Mouse (Mus musculus): ENCODE results near the gene Gm9844. TPM values are rescaled to one million over a fixed set of nuclear protein-coding genes. Genes with fewer than 3 reads are reported as not detected.
"Not testable (repeated sequence)": the region's sequence is repeated elsewhere in the genome, so short reads cannot be mapped to it uniquely, and the experiment has no call there.

Gm9844 gene
- polyA plus RNA-seq (2015; fragmentation: Nextera tagmentation; extraction: Ambion mirVana), result 17.2 and 17.8 TPM in 2 replicates

DNA sequence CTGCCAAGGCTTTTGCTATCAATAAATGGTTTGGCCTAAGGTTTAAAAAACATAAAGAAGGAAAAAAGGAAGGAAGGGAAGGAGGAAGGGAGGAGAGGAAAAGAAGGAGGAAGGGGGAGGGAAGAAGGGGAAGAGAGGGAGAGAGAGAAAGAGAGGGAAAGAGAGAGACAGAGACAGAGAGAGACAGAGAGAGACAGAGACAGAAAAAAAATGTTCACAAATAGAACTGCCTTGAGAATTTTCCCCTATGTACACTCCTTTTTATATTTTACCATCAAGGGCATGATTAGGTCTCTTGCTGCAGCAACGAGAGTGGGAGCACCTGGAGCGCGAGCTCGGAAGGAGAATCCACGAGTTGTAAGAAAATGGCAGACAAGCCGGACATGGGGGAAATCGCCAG lies at the start of gene Gm9844:
Gene Gm9844 (plus strand): TSS at position 301 of the 400 bp plus-strand sequence.
- Histone ChIP-seq H3K4me3 (replicated peaks) (no peak within 1 kb of the TSS), H3K36me3 (no peaks in the 10 kb centered on the region), H3K4me2 (replicated peaks) (no peak within 1 kb of the TSS), H3K27ac (no peak within 1 kb of the TSS), H3K9me3 (no peaks in the 10 kb centered on the region), H3K9ac (no peak within 1 kb of the TSS), H3K4me1 (replicated peaks) (no peaks in the 10 kb centered on the region), H3K27me3 (replicated peaks) (no peaks in the 10 kb centered on the region)
- 89% methylated on average over 7 of the region's 7 CpGs for WGBS
- ATAC-seq, result no peak

DNA sequence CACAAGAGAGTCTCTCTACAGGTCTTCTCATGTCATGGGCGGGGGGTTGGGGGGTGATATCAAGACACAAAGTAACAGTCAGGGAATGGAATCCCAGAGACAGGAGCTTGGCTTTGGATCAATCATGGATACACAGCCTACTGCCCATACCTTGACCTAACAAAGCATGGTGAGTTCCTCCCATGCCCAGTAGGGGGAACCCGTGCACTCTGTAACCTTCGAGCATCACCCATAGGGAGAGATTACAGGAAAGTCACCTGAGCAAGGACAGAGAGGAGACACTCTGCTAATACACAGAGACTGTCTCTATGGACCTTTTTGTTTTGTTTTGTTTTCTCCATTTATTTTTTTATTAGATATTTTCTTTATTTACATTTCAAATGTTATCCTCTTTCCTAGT lies 44.5 kb upstream of the Gm9844 start:
- Histone ChIP-seq H3K9ac (no peak overlapping the region), H3K4me1 (replicated peaks) (no peaks in the 10 kb centered on the region), H3K4me2 (replicated peaks) (no peak overlapping the region), H3K27me3 (replicated peaks) (no peaks in the 10 kb centered on the region), H3K36me3 (no peaks in the 10 kb centered on the region), H3K4me3 (replicated peaks) (no peak overlapping the region), H3K27ac (no peak overlapping the region), H3K9me3 (no peaks in the 10 kb centered on the region)
- ATAC-seq, result peak; percentile 77
- 3% methylated on average over 3 of the region's 3 CpGs for WGBS

DNA sequence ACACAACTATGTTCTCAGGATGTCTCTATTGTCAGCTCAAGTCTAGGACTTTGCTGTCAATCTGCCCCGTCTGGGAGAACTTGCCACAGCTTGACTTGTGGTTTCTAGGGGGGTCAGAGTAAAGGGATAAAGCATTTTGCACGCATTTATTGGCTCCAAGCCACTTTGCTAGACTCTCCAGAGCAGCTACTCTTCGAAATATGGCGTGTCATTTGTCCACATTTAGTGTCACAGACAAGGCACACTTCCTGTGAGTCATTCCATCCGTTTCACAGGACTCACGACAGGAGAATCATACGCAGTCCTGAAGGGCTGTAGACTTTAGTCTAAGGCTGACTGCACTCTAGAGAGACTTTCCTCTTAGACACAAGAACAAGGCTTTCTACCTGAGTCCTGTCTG lies 37.6 kb upstream of the Gm9844 start:
- no peak overlapping the region for H3K4me3 ChIP-seq (replicated peaks)
- H3K9me3 ChIP-seq, result no peaks in the 10 kb centered on the region
- no peak overlapping the region for H3K4me2 ChIP-seq (replicated peaks)
- no peak overlapping the region for H3K9ac ChIP-seq
- no peaks in the 10 kb centered on the region for H3K36me3 ChIP-seq
- 66% methylated on average over 7 of the region's 7 CpGs for WGBS
- ATAC-seq, result no peak
- no peak overlapping the region for H3K27ac ChIP-seq
- H3K4me1 ChIP-seq (replicated peaks), result no peaks in the 10 kb centered on the region
- H3K27me3 ChIP-seq (replicated peaks), result no peaks in the 10 kb centered on the region

DNA sequence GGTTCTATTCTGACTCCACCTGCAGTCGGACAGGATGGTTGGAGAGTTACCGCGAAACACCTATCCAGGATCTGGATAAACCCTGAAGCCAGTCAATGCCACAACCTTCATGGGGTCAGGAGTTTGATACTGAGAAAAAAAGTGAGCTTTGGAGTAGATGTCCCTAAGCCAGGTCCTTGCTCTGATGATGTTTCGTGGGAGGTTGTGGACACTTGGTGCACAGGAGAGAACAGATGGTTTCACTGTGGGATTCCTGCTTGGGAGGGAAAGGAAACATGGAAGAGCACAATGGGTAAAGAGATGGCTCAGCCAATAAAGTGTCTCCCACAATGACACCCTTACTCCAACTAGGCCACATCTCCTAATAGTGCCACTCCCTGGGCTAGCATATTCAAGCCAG lies 34.8 kb upstream of the Gm9844 start:
- no peaks in the 10 kb centered on the region for H3K4me1 ChIP-seq (replicated peaks)
- no peaks in the 10 kb centered on the region for H3K9me3 ChIP-seq
- no peak overlapping the region for H3K4me2 ChIP-seq (replicated peaks)
- no peaks in the 10 kb centered on the region for H3K27me3 ChIP-seq (replicated peaks)
- H3K9ac ChIP-seq, result no peak overlapping the region
- no peak overlapping the region for H3K27ac ChIP-seq
- WGBS, result 94% methylated on average over 4 of the region's 4 CpGs
- no peaks in the 10 kb centered on the region for H3K36me3 ChIP-seq
- ATAC-seq, result no peak
- H3K4me3 ChIP-seq (replicated peaks), result no peak overlapping the region

DNA sequence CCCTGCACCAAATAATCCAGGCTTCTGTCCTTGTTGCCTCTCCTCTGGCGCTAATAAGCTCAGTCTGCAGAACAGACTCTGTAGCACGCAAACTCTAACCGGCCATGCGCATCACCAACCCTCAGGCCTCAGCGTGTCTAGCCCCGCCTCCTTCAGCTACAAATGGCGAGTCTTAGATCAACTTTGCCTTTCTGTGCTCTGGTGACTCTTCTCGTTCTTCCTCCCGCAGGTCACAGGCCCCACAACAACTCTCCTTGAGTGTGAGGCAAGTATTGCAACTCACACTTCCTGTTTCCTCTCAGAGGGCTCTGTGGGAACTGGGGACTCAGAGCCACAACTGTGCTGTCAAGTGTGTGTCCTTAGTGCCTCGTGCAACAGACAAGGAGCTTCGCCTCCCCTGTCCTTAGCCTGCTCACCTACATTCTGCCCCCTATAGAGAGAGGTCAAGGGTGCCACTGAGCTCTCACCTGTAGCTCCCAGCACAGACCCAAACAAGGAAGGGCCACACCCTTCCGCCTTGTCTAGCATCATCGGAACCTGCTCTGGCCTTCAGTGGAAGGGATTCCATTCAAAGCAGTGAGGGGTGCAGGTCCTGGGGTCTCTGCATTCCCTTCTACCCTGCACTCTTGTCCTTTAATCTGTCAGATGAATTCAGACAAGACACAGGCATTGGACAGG lies 23.1 kb upstream of the Gm9844 start:
- not testable (repeated sequence) for H3K9ac ChIP-seq; H3K27me3 ChIP-seq (replicated peaks); H3K9me3 ChIP-seq; H3K27ac ChIP-seq; H3K4me3 ChIP-seq (replicated peaks); H3K4me1 ChIP-seq (replicated peaks); H3K4me2 ChIP-seq (replicated peaks); H3K36me3 ChIP-seq
- WGBS, result 63% methylated on average over 13 of the region's 13 CpGs
- ATAC-seq, result peak; percentile 39; the same call in 1 of the 2 replicates

DNA sequence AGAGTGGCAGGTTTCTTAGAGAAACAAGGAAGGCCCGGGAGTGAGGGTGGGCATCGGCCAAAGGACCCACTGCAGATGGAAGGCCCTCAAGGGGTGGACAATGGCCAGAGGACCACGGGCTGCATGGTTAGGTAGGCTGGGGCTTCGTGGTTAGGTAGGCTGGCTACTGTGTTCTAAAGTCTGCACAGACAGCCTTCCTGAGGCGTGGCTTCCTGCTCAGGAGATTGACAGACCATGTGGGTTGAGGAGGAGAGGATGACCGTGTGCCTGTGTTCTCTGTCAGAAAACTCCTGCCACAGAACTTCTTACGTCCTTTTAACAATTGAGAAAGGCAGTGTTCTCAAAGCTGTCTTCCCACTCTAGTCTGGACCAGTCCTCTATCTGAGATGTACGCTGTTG lies 22.6 kb upstream of the Gm9844 start:
- H3K27ac ChIP-seq, result no peak overlapping the region
- H3K4me2 ChIP-seq (replicated peaks), result no peak overlapping the region
- H3K36me3 ChIP-seq, result no peaks in the 10 kb centered on the region
- WGBS, result 73% methylated on average over 8 of the region's 8 CpGs
- no peaks in the 10 kb centered on the region for H3K27me3 ChIP-seq (replicated peaks)
- no peaks in the 10 kb centered on the region for H3K4me1 ChIP-seq (replicated peaks)
- no peak for ATAC-seq
- no peaks in the 10 kb centered on the region for H3K9me3 ChIP-seq
- H3K4me3 ChIP-seq (replicated peaks), result no peak overlapping the region
- H3K9ac ChIP-seq, result no peak overlapping the region

DNA sequence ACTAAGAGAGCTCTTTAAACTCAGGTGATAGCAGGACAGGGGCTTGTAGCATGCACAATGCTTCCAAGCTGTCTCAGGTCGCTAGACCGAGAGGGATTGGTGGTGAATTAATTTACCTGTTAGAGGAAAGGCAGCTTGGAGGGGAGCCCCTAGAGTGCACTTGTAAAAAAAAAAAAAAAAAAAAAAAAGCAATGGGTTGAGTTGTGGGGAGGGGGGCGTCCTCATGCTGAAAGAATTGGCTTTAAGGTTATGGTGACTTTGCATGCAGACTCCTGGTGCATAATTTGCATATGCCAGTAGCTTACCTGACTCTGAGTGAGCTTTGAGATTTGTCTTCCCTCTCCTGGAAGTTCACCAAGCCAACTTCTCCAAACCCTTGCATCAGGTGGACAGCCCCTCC lies 21.7 kb upstream of the Gm9844 start:
- Histone ChIP-seq H3K4me2 (replicated peaks) (no peak overlapping the region), H3K27me3 (replicated peaks) (no peaks in the 10 kb centered on the region), H3K9me3 (no peaks in the 10 kb centered on the region), H3K36me3 (no peaks in the 10 kb centered on the region), H3K4me1 (replicated peaks) (no peaks in the 10 kb centered on the region), H3K27ac (no peak overlapping the region), H3K4me3 (replicated peaks) (no peak overlapping the region), H3K9ac (no peak overlapping the region)
- WGBS, result 53% methylated on average over 3 of the region's 3 CpGs
- no peak for ATAC-seq

DNA sequence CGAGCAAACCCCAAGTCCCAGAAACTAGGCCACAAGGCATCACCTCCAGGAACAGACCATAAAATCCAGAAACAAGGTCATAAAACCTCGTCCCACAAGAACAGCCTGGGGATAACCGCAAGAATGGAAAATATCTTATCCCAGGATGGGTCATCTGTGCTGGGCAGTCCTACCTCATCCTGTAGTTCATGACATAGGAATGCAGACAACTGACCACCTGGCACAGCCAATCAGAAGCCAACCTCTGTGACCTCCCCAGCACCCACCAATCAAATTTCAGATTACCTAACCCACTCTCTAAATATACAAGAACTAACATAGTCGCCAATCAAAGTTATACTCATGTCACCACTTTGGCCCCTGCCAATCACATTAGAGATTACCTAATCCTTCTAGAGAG lies 21.0 kb upstream of the Gm9844 start:
- Histone ChIP-seq H3K4me2 (replicated peaks) (no peak overlapping the region), H3K27me3 (replicated peaks) (no peaks in the 10 kb centered on the region), H3K4me3 (replicated peaks) (no peak overlapping the region), H3K4me1 (replicated peaks) (no peaks in the 10 kb centered on the region), H3K27ac (no peak overlapping the region), H3K9ac (no peak overlapping the region), H3K36me3 (no peaks in the 10 kb centered on the region), H3K9me3 (no peaks in the 10 kb centered on the region)
- no peak for ATAC-seq
- WGBS, result 60% methylated on average over 4 of the region's 4 CpGs

DNA sequence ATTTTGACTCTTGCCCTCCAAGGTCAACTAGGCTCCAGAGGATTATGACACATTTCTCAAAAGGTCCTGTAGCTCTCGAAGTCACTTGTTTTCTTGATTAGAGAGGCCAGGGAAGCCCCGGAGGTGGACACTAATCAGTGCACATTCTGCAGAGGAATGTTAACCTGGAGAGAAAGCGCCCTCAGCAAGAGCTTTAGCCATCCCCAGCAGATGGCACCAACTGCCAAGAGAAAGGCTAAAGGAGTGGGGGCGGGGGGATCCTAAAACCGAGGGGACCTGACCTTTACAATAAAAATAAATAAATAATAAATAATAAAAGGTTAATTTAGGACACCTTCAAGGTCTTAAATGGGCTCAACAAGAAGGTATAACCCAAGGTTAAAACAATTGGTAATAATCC lies 17.9 kb upstream of the Gm9844 start:
- Histone ChIP-seq H3K9ac (no peak overlapping the region), H3K9me3 (no peaks in the 10 kb centered on the region), H3K4me1 (replicated peaks) (no peaks in the 10 kb centered on the region), H3K4me2 (replicated peaks) (no peak overlapping the region), H3K36me3 (no peaks in the 10 kb centered on the region), H3K27ac (no peak overlapping the region), H3K4me3 (replicated peaks) (no peak overlapping the region), H3K27me3 (replicated peaks) (no peaks in the 10 kb centered on the region)
- ATAC-seq, result no peak
- WGBS, result 44% methylated on average over 5 of the region's 5 CpGs

DNA sequence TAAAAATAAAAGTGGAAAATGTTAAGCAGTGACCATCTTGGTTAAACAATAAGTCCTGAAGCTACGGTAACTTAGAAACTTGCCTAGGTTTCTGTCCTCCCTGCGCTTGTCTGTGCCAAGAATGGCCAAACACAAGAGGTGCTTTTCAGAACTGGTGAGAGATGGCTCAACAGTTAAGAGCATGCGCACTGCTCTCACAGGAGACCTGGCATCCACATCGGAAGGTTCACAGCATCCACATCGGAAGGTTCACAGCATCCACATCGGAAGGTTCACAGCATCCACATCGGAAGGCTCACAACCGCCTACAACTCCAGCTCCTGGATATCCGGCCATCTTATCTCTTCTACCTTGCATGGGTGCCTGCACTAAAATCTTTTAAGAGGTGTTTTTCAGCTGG lies 16.8 kb upstream of the Gm9844 start:
- Histone ChIP-seq H3K9ac (no peak overlapping the region), H3K4me1 (replicated peaks) (0 out of 2 replicates have a peak, but pooled peaks cover 1% of the 10 kb centered on the region), H3K27me3 (replicated peaks) (no peaks in the 10 kb centered on the region), H3K9me3 (no peaks in the 10 kb centered on the region), H3K36me3 (no peaks in the 10 kb centered on the region), H3K27ac (no peak overlapping the region), H3K4me2 (replicated peaks) (no peak overlapping the region), H3K4me3 (replicated peaks) (no peak overlapping the region)
- ATAC-seq, result no peak
- 84% methylated on average over 9 of the region's 9 CpGs for WGBS

DNA sequence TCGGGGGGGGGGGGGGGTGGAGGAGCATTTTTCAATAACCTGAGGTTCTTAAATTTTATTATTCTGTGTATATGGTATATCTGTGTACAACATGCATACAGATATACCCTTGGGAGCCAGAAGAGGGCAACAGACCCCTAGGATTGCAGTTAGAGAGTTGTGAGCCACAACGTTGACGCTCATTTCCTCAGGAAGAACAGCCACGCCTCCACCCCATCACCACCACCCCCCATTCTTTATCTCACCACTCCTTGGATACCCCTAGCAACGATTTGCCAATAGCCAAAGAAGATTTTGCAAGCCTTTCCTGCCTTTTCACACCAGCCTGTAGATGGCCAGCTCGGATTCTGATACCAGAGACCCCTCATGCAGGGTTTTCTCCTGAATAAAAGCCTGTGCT lies 16.3 kb upstream of the Gm9844 start:
- Histone ChIP-seq H3K9me3 (no peaks in the 10 kb centered on the region), H3K4me2 (replicated peaks) (no peak overlapping the region), H3K27ac (no peak overlapping the region), H3K27me3 (replicated peaks) (no peaks in the 10 kb centered on the region), H3K9ac (no peak overlapping the region), H3K4me1 (replicated peaks) (0 out of 2 replicates have a peak, but pooled peaks cover 3% of the 10 kb centered on the region), H3K4me3 (replicated peaks) (no peak overlapping the region), H3K36me3 (no peaks in the 10 kb centered on the region)
- WGBS, result 8% methylated on average over 6 of the region's 6 CpGs
- peak; percentile 61 for ATAC-seq

DNA sequence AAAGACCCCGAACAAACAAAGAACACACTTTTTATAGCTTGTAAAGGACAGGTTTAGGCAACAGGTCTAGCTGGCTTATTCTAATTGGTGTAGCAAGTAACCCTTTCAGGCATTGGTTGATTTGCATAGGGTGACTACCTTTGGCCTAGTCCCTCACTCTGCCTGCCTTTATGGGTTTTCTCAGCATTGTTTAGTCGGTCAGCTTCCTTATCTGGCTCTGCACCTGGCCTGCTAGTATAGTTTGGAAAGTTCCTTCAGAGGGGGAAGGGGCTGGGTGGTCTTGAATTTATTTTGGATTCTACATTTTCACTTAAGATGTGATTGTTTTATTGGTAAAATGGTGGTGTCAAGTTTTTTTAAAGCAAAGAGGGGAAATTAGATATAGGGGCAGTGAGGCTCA lies 15.4 kb upstream of the Gm9844 start:
- not testable (repeated sequence) for H3K4me1 ChIP-seq (replicated peaks); H3K27ac ChIP-seq; ATAC-seq; H3K9ac ChIP-seq; H3K9me3 ChIP-seq; H3K4me3 ChIP-seq (replicated peaks); H3K4me2 ChIP-seq (replicated peaks); H3K36me3 ChIP-seq; H3K27me3 ChIP-seq (replicated peaks)
- WGBS, result 24% methylated on average over 2 of the region's 2 CpGs

DNA sequence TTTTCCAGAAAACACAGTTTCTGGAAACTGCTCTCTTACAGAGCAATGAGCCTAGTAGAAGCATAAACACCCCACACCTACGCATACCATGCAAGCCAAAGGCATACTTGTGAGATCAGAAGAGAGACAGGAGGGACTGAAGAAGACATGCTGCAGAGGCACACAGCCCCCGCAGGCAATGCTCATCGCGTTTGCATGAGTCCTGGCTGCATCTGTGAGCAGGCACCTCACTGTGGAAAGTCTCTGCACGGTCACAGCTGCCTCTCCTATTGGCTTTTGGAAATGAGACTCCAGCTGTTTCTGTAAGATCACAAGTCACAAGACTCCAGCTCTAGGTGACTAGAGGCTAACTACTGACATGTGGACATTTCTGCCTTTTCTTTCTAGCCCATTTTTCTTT lies 11.9 kb upstream of the Gm9844 start:
- Histone ChIP-seq H3K27me3 (replicated peaks) (no peaks in the 10 kb centered on the region), H3K27ac (no peak overlapping the region), H3K36me3 (no peaks in the 10 kb centered on the region), H3K4me2 (replicated peaks) (no peak overlapping the region), H3K4me3 (replicated peaks) (no peak overlapping the region), H3K9ac (no peak overlapping the region), H3K4me1 (replicated peaks) (0 out of 2 replicates have a peak, but pooled peaks cover 6% of the 10 kb centered on the region), H3K9me3 (no peaks in the 10 kb centered on the region)
- no peak for ATAC-seq
- 13% methylated on average over 5 of the region's 5 CpGs for WGBS

All from intestine, embryonic 15.5 days (tissue).